Comparison of ENCODE assay signal across 8 mouse cellular contexts in genomic region chr10:99268421-99269300, GRCm38 (mm10). TPM values are rescaled to one million over a fixed set of nuclear protein-coding genes. Genes with fewer than 3 reads are reported as not detected.
DNase-seq lines count a peak whose midpoint lies in the region; ATAC-seq and TF ChIP-seq lines count a peak whose summit lies in the region.

No protein-coding gene starts in this region.

- H3K9ac ChIP-seq in embryonic facial prominence, embryonic 15.5 days: no peak overlapping the region
- no peak overlapping the region for H3K9ac ChIP-seq in heart, embryonic 16.5 days (ENCODE audit: low read length)
- H3K9ac ChIP-seq in kidney, postnatal 0 days (ENCODE audit: low read depth, low read length): peak overlapping the region; percentile 15; the same call in 1 of the 2 replicates

- H3K27ac ChIP-seq in testis, adult 2 months (ENCODE audit: control insufficient read depth, insufficient read depth, low read depth, low read length): no peak overlapping the region
- peak overlapping the region; percentile 73 for H3K27ac ChIP-seq in embryonic facial prominence, embryonic 15.5 days (replicated peaks)
- H3K27ac ChIP-seq in heart, embryonic 16.5 days (ENCODE audit: low read length): peak overlapping the region; percentile 73
- peak overlapping the region; percentile 77 for H3K27ac ChIP-seq in kidney, postnatal 0 days

- no peak for TF ChIP-seq CTCF in testis, adult 2 months (IDR thresholded peaks at IDR 0.05; ENCODE audit: control insufficient read depth, insufficient read depth, insufficient replicate concordance, low read depth, low read length)
- TF ChIP-seq CTCF in kidney, postnatal 0 days (IDR thresholded peaks at IDR 0.05; ENCODE audit: low read depth): no peak

- H3K36me3 ChIP-seq in testis, adult 2 months (ENCODE audit: control insufficient read depth, insufficient read depth, low read length): no peaks in the 10 kb centered on the region
- H3K36me3 ChIP-seq in embryonic facial prominence, embryonic 15.5 days: no peaks in the 10 kb centered on the region
- H3K36me3 ChIP-seq in heart, embryonic 16.5 days (ENCODE audit: control insufficient read depth, insufficient read depth): no peaks in the 10 kb centered on the region; the same call in 1 of the 2 replicates
- H3K36me3 ChIP-seq in kidney, postnatal 0 days (ENCODE audit: insufficient read depth, low read length): 0 out of 2 replicates have a peak, but pooled peaks cover 6% of the 10 kb centered on the region

- H3K4me2 ChIP-seq in embryonic facial prominence, embryonic 15.5 days (replicated peaks): peak overlapping the region; percentile 38
- peak overlapping the region; percentile 47 for H3K4me2 ChIP-seq in heart, embryonic 16.5 days (ENCODE audit: low read depth, low read length)
- H3K4me2 ChIP-seq in kidney, postnatal 0 days (ENCODE audit: low read length): peak overlapping the region; percentile 57

- DNase-seq in testis, postnatal 10 days (ENCODE audit: low spot score): no peak
- DNase-seq in kidney, postnatal 0 days (ENCODE audit: low spot score): peak; percentile 91
- DNase-seq in lung, postnatal 10 days: peak; percentile 92
- DNase-seq in ovary, adult 18-20 months (ENCODE audit: low spot score): peak; percentile 42
- no peak for DNase-seq in cerebellum, adult 11-12 months

- ATAC-seq in embryonic facial prominence, embryonic 15.5 days (ENCODE audit: insufficient number of reproducible peaks, low FRiP score, low TSS enrichment, low read depth): peak; percentile 45; the same call in 1 of the 2 replicates
- ATAC-seq in heart, embryonic 16.5 days (replicated peaks; ENCODE audit: extremely low read depth, insufficient read depth, low FRiP score): no peak; the same call in 1 of the 2 replicates
- peak; percentile 37; the same call in 1 of the 2 replicates for ATAC-seq in kidney, postnatal 0 days (replicated peaks; ENCODE audit: low FRiP score, low read depth)

- no peak for TF ChIP-seq POLR2A in testis, adult 2 months (IDR thresholded peaks at IDR 0.05; ENCODE audit: control insufficient read depth, low read depth, low read length)

- no peaks in the 10 kb centered on the region for H3K27me3 ChIP-seq in testis, adult 2 months (ENCODE audit: control insufficient read depth, insufficient read depth, low read length)
- no peaks in the 10 kb centered on the region for H3K27me3 ChIP-seq in embryonic facial prominence, embryonic 15.5 days
- H3K27me3 ChIP-seq in heart, embryonic 16.5 days (ENCODE audit: control insufficient read depth, insufficient read depth, low read length): no peaks in the 10 kb centered on the region
- H3K27me3 ChIP-seq in kidney, postnatal 0 days (ENCODE audit: insufficient read depth, low read length): no peaks in the 10 kb centered on the region

- WGBS in embryonic facial prominence, embryonic 15.5 days: 25% methylated on average over 19 of the region's 19 CpGs
- WGBS in heart, embryonic 16.5 days: 37% methylated on average over 19 of the region's 19 CpGs
- 21% methylated on average over 19 of the region's 19 CpGs for WGBS in kidney, postnatal 0 days

- H3K4me3 ChIP-seq in testis, adult 2 months (ENCODE audit: control insufficient read depth, low read depth, low read length): peak overlapping the region; percentile 16
- peak overlapping the region; percentile 15 for H3K4me3 ChIP-seq in embryonic facial prominence, embryonic 15.5 days (replicated peaks)
- peak overlapping the region; percentile 10; the same call in 1 of the 2 replicates for H3K4me3 ChIP-seq in heart, embryonic 16.5 days (ENCODE audit: low read length)
- peak overlapping the region; percentile 2; the same call in 1 of the 2 replicates for H3K4me3 ChIP-seq in kidney, postnatal 0 days (replicated peaks; ENCODE audit: low read depth, low read length)

- H3K9me3 ChIP-seq in embryonic facial prominence, embryonic 15.5 days (replicated peaks): no peaks in the 10 kb centered on the region
- no peaks in the 10 kb centered on the region for H3K9me3 ChIP-seq in heart, embryonic 16.5 days (replicated peaks; ENCODE audit: control insufficient read depth, low read length)
- no peaks in the 10 kb centered on the region for H3K9me3 ChIP-seq in kidney, postnatal 0 days (replicated peaks; ENCODE audit: low read length)

- peaks cover 25% of the 10 kb centered on the region for H3K4me1 ChIP-seq in testis, adult 2 months (ENCODE audit: control insufficient read depth, insufficient read depth, low read length)
- peaks cover 34% of the 10 kb centered on the region for H3K4me1 ChIP-seq in embryonic facial prominence, embryonic 15.5 days
- H3K4me1 ChIP-seq in heart, embryonic 16.5 days (ENCODE audit: control insufficient read depth, insufficient read depth, low read length): peaks cover 30% of the 10 kb centered on the region
- H3K4me1 ChIP-seq in kidney, postnatal 0 days (replicated peaks; ENCODE audit: insufficient read depth, low read length): peaks cover 16% of the 10 kb centered on the region; the same call in 1 of the 2 replicates

RNA-seq across cellular contexts. Expression of gene Dusp6, which starts 5.6 kb away (rescaled TPM):
- 5.1 and 5.8 TPM in 2 replicates for polyA plus RNA-seq in testis, adult 2 months (2012; rRNA removed)
- polyA plus RNA-seq in embryonic facial prominence, embryonic 15.5 days (2015; fragmentation: Nextera tagmentation; extraction: Ambion mirVana): 65.2 and 68.1 TPM in 2 replicates
- polyA plus RNA-seq in heart, embryonic 16.5 days (2015; fragmentation: Nextera tagmentation; extraction: Ambion mirVana): 39.4 and 40.7 TPM in 2 replicates
- polyA plus RNA-seq in kidney, postnatal 0 days (2015; fragmentation: Nextera tagmentation; extraction: Ambion mirVana): 70.2 and 73.4 TPM in 2 replicates

Comparison
In these comparisons a context has a peak if more than half of its experiments do, and no peak if none do; other contexts are left out.
1. DNase-seq: peak in kidney, postnatal 0 days (single experiment), lung, postnatal 10 days (single experiment) and ovary, adult 18-20 months (single experiment); none in testis, postnatal 10 days (single experiment) and cerebellum, adult 11-12 months (single experiment).
2. Peak in every context shown above with its lines, with median percentiles within 50 percentile points of each other: H3K4me3 ChIP-seq and H3K4me2 ChIP-seq.